Mouse (Mus musculus) liver, postnatal 0 days (tissue): ENCODE results near the gene Ifit1bl2.

ENCODE experiments used
- CTCF ChIP-seq: sonication (generic); IDR thresholded peaks from 2 replicates; pipeline ENCODE4 v1.5.1; 2016; ENCODE audit warnings: antibody characterized with exemption, low read depth
- EP300 ChIP-seq: IDR thresholded peaks from 2 replicates; pipeline ENCODE4 v1.6.1; 2016; ENCODE audit warnings: antibody characterized with exemption, low read depth, mild to moderate bottlenecking

DNA sequence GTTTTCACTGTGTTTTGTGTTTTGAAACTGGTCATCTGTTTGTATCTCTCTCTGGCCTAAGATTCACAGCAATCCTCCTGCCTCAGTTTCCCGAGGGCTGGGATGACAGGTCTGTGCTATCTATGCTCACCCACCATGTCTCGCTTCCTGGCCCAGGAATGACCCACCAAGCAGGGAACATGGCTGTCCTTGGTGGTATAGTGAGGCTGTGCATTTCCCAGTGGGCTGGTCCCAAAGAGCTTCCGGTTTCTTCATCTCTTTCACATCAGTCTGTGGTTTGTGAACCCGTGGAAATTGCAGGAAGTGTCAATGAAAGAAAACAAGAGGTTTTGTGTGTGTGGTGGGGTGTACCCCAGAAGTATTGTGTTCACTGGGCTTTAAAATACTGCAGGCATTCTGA is 15.9 kb downstream of the Ifit1bl2 start:
- TF ChIP-seq CTCF (no peak), EP300 (no peak)
